18 mouse cellular contexts compared by ENCODE assay signal in genomic region chr7:122938197-122938596, GRCm38 (mm10).
"Had no signal": no experiment of that assay in that cellular context is flagged by ENCODE, and none has a peak within 500 bp of the region (broad histone marks: within the 10 kb centered on the region; RNA-seq: fewer than 3 reads in every experiment).

No protein-coding gene starts in this region.

- H3K9ac ChIP-seq: limb, embryonic 13.5 days; liver, embryonic 12.5 days; liver, embryonic 15.5 days; lung, embryonic 15.5 days; midbrain, embryonic 12.5 days had no signal

- H3K27ac ChIP-seq: kidney, postnatal 0 days; layer of hippocampus, adult 2 months; limb, embryonic 10.5 days; limb, embryonic 13.5 days; liver, embryonic 12.5 days; liver, embryonic 15.5 days; lung, embryonic 15.5 days; midbrain, embryonic 12.5 days had no signal

- H3K4me3 ChIP-seq: layer of hippocampus, adult 2 months; limb, embryonic 10.5 days; limb, embryonic 13.5 days; liver, embryonic 12.5 days; liver, embryonic 15.5 days; lung, embryonic 15.5 days; megakaryocyte, embryonic 14.5 days; midbrain, embryonic 12.5 days had no signal

- H3K36me3 ChIP-seq: limb, embryonic 10.5 days; limb, embryonic 13.5 days; liver, embryonic 12.5 days; liver, embryonic 15.5 days; lung, embryonic 15.5 days; midbrain, embryonic 12.5 days had no signal

- H3K27me3 ChIP-seq: limb, embryonic 13.5 days; liver, embryonic 15.5 days; lung, embryonic 15.5 days; midbrain, embryonic 12.5 days had no signal

- DNase-seq: kidney, adult 2 months; kidney, postnatal 25 days; layer of hippocampus, adult 9-11 months; liver; lung, adult 18-20 months; lung, postnatal 10 days; lung, postnatal 36 days; thymus, adult 18-20 months; thymus, postnatal 36 days had no signal

- H3K9me3 ChIP-seq: limb, embryonic 10.5 days; limb, embryonic 13.5 days; liver, embryonic 12.5 days; liver, embryonic 15.5 days; lung, embryonic 15.5 days; midbrain, embryonic 12.5 days had no signal

- H3K4me1 ChIP-seq: limb, embryonic 10.5 days; limb, embryonic 13.5 days; liver, embryonic 15.5 days; lung, embryonic 15.5 days had no signal

- ATAC-seq: liver, embryonic 12.5 days had no signal

- H3K4me2 ChIP-seq: limb, embryonic 13.5 days; liver, embryonic 12.5 days; liver, embryonic 15.5 days; lung, embryonic 15.5 days; midbrain, embryonic 12.5 days had no signal
